Mouse (Mus musculus) liver, adult 2 months (tissue): ENCODE measurements around the gene Smarca5. TPM values are rescaled to one million over a fixed set of nuclear protein-coding genes. Genes with fewer than 3 reads are reported as not detected.

Experiments
- DNase-seq: peaks from one replicate; pipeline ENCODE4 v3.0.0-alpha.2; 2011; ENCODE audit warnings: low read depth, low spot score; ENCODE audit errors: extremely low read depth
- H3K27ac ChIP-seq: fragments of 200-500 bp; replicated peaks from 2 replicates; pipeline ENCODE4 v1.5.1; 2012; ENCODE audit warnings: low read depth, mild to moderate bottlenecking, control low read depth, inconsistent platforms, low read length; ENCODE audit not compliant: insufficient read depth
- H3K27me3 ChIP-seq: fragments of 200-500 bp; 2 replicates; pipeline ENCODE4 v1.6.1; 2012; ENCODE audit warnings: mild to moderate bottlenecking, moderate library complexity, low read length, inconsistent platforms; ENCODE audit not compliant: control insufficient read depth, insufficient read depth
- H3K36me3 ChIP-seq: fragments of 200-500 bp; 2 replicates; pipeline ENCODE4 v1.6.1; 2012; ENCODE audit warnings: low read length, inconsistent platforms; ENCODE audit not compliant: control insufficient read depth, insufficient read depth
- H3K4me1 ChIP-seq: fragments of 200-500 bp; 2 replicates; pipeline ENCODE4 v1.6.1; 2011; ENCODE audit warnings: low read length; ENCODE audit not compliant: control insufficient read depth, insufficient read depth
- H3K4me3 ChIP-seq: fragments of 200-500 bp; 2 replicates; pipeline ENCODE4 v1.5.1; 2011; ENCODE audit warnings: low read depth, mild to moderate bottlenecking, control low read depth, low read length, moderate library complexity; ENCODE audit not compliant: insufficient read depth
- H3K79me2 ChIP-seq: fragments of 200-500 bp; 2 replicates; pipeline ENCODE4 v1.6.1; 2012; ENCODE audit warnings: inconsistent platforms, mild to moderate bottlenecking, low read length, moderate library complexity; ENCODE audit not compliant: control insufficient read depth, insufficient read depth
- H3K9ac ChIP-seq: fragments of 200-500 bp; 2 replicates; pipeline ENCODE4 v1.6.1; 2012; ENCODE audit warnings: low read depth, mild to moderate bottlenecking, control low read depth, inconsistent platforms, low read length
- CTCF ChIP-seq: fragments of 200-500 bp; IDR thresholded peaks from 2 replicates; pipeline ENCODE4 v1.5.1; 2011; ENCODE audit warnings: low read depth, low read length, control low read depth
- POLR2A ChIP-seq: fragments of 200-500 bp; IDR thresholded peaks from 2 replicates; pipeline ENCODE4 v1.6.1; 2011; ENCODE audit warnings: low read length, control low read depth; ENCODE audit not compliant: insufficient read depth; ENCODE audit errors: extremely low read depth
- WGBS: fragments of 180-500 bp; shearing (Covaris S2); methylation state at CpG from one replicate; pipeline ENCODE4 v1.1.7; 2018; 5-methylcytosine and 5-hydroxymethylcytosine counted together
- polyA plus RNA-seq: library from polyadenylated mRNA; depleted of rRNA; stranded (reverse); fragments of >200 nt; gene quantifications from 2 replicates; pipeline ENCODE4 v1.2.3, GENCODE M21; 2012
- total RNA-seq: library from RNA; depleted of rRNA; stranded (reverse); fragments of >200 nt; gene quantifications from 2 replicates; pipeline ENCODE4 v1.2.3, GENCODE M21; 2014

Gene Smarca5
- total and polyA plus RNA-seq, 2 experiments = 3.4 to 18.6 TPM

- Histone ChIP-seq H3K9ac (no peak overlapping the region), H3K27ac (no peak overlapping the region; the same call in 1 of the 2 replicates), H3K79me2 (no peaks in the 10 kb centered on the region), H3K36me3 (peaks cover 27% of the 10 kb centered on the region), H3K4me3 (no peak overlapping the region), H3K27me3 (no peaks in the 10 kb centered on the region), H3K4me1 (0 out of 2 replicates have a peak, but pooled peaks cover under 1% of the 10 kb centered on the region)
- DNase-seq = peak; percentile 43
- no peak for TF ChIP-seq POLR2A
- TF ChIP-seq CTCF = peak; percentile 26; the same call in 1 of the 2 replicates
- 88% methylated on average over 4 of the region's 4 CpGs for WGBS
Measured at GRCm38 (mm10) chr8:80772732-80773460, 33.6 kb upstream of the Smarca5 start.

- Histone ChIP-seq H3K4me3 (no peak overlapping the region), H3K9ac (no peak overlapping the region), H3K36me3 (peaks cover 31% of the 10 kb centered on the region), H3K27me3 (no peaks in the 10 kb centered on the region), H3K27ac (no peak overlapping the region), H3K4me1 (no peaks in the 10 kb centered on the region), H3K79me2 (no peaks in the 10 kb centered on the region)
- DNase-seq = no peak
- no peak for TF ChIP-seq POLR2A
- 62% methylated on average over 6 of the region's 6 CpGs for WGBS
Measured at GRCm38 (mm10) chr8:80768451-80768850, 29.2 kb upstream of the Smarca5 start.

GRCm38 (mm10) chr8:80753017-80753715 lies 13.9 kb upstream of the Smarca5 start:
- DNase-seq = peak; percentile 52
- Histone ChIP-seq H3K79me2 (no peaks in the 10 kb centered on the region), H3K4me1 (no peaks in the 10 kb centered on the region), H3K27me3 (no peaks in the 10 kb centered on the region), H3K36me3 (no peaks in the 10 kb centered on the region), H3K27ac (no peak overlapping the region), H3K4me3 (no peak overlapping the region), H3K9ac (no peak overlapping the region)
- TF ChIP-seq POLR2A (no peak), CTCF (peak; percentile 89)
- WGBS = 25% methylated on average over 9 of the region's 9 CpGs

GRCm38 (mm10) chr8:80752429-80752828 lies 13.1 kb upstream of the Smarca5 start:
- Histone ChIP-seq H3K27ac (no peak overlapping the region), H3K9ac (no peak overlapping the region), H3K4me1 (no peaks in the 10 kb centered on the region), H3K4me3 (no peak overlapping the region), H3K36me3 (no peaks in the 10 kb centered on the region), H3K27me3 (no peaks in the 10 kb centered on the region), H3K79me2 (no peaks in the 10 kb centered on the region)
- no peak for TF ChIP-seq CTCF
- no peak for DNase-seq
- 80% methylated on average over 7 of the region's 7 CpGs for WGBS

GRCm38 (mm10) chr8:80749091-80749490 lies 9.8 kb upstream of the Smarca5 start:
- no peaks in the 10 kb centered on the region for H3K27me3 ChIP-seq
- no peak for DNase-seq
- TF ChIP-seq CTCF (no peak), POLR2A (no peak)
- H3K36me3 ChIP-seq = no peaks in the 10 kb centered on the region
- H3K9ac ChIP-seq = no peak overlapping the region
- WGBS = 92% methylated on average over 4 of the region's 4 CpGs
- H3K4me3 ChIP-seq = no peak overlapping the region
- H3K4me1 ChIP-seq = no peaks in the 10 kb centered on the region
- H3K79me2 ChIP-seq = no peaks in the 10 kb centered on the region
- no peak overlapping the region for H3K27ac ChIP-seq

GRCm38 (mm10) chr8:80739932-80740331 lies 635 bp upstream of the Smarca5 start:
- Histone ChIP-seq H3K4me1 (peaks cover 5% of the 10 kb centered on the region; the same call in 1 of the 2 replicates), H3K9ac (peak overlapping the region; percentile 85), H3K79me2 (peaks cover 9% of the 10 kb centered on the region; the same call in 1 of the 2 replicates), H3K27ac (peak overlapping the region; percentile 85), H3K36me3 (peaks cover 4% of the 10 kb centered on the region; the same call in 1 of the 2 replicates), H3K4me3 (peak overlapping the region; percentile 87), H3K27me3 (no peaks in the 10 kb centered on the region)
- no peak for DNase-seq
- TF ChIP-seq CTCF (no peak), POLR2A (no peak)
- WGBS = 8% methylated on average over 14 of the region's 14 CpGs
